Mouse (Mus musculus): ENCODE measurements around the gene Add1. TPM values are rescaled to one million over a fixed set of nuclear protein-coding genes. Genes with fewer than 3 reads are reported as not detected.

Add1 gene
- polyA plus RNA-seq, 1 experiment from 2014 or later: 69.3 TPM

DNA sequence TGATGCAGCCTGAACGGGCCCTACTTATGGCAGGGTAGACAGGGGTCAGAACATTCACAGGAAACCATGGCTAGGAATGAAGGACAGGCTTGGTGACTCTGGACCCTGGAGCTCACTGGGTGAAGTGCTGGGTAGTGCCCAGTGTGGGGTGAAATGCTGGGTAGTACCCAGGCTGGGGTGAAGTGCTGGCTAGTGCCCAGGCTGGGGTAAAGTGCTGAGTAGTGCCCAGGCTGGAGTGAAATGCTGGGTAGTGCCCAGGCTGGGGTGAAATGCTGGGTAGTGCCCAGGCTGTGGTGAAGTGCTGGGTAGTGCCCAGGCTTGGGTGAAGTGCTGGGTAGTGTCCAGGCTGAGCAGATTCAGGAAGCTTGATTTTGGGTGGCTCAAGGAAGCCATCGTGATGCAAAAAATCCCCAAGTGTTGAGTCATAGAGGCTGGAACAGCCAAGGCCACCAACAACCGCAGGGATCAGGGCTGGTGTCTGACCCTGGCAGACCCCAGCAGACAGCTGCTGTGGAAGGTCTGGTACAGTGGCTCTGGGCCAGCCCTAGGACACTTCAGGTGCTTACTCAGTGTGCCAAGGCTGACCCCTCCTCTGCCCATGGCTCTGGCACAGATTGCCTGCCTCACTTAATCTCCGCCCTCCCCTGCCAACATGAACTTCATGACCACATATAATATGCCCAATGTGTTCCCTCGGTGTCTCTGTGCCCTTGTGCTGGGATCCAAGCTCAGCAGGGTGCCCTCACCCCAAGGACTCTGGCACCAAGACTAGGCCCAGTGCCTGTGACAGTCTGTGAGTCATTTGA lies 38.5 kb upstream of the Add1 start:
- TF ChIP-seq EP300 (optimal IDR thresholded peaks at IDR 0.05) (no peak), CTCF (IDR thresholded peaks at IDR 0.05; ENCODE audit: low read depth) (no peak)
- DNase-seq (ENCODE audit: low spot score): no peak

GRCm38 (mm10) chr5:34535831-34536230 lies 37.6 kb upstream of the Add1 start:
- DNase-seq (ENCODE audit: low spot score) (no peak), ATAC-seq (ENCODE audit: low FRiP score, low TSS enrichment) (no peak)
- no peaks in the 10 kb centered on the region for H3K27me3 ChIP-seq (ENCODE audit: control insufficient read depth, insufficient read depth, low read length)
- WGBS: 86% methylated on average over 7 of the region's 7 CpGs
- no peak overlapping the region for H3K9ac ChIP-seq (ENCODE audit: low read length)
- H3K27ac ChIP-seq (replicated peaks): no peak overlapping the region
- no peaks in the 10 kb centered on the region for H3K36me3 ChIP-seq (ENCODE audit: control insufficient read depth, insufficient read depth, low read length)
- no peaks in the 10 kb centered on the region for H3K9me3 ChIP-seq (ENCODE audit: control insufficient read depth, low read length)
- no peak overlapping the region for H3K4me2 ChIP-seq (replicated peaks; ENCODE audit: low read depth)
- TF ChIP-seq EP300 (optimal IDR thresholded peaks at IDR 0.05) (no peak), CTCF (IDR thresholded peaks at IDR 0.05; ENCODE audit: low read depth) (no peak)
- no peaks in the 10 kb centered on the region; the same call in 1 of the 2 replicates for H3K4me1 ChIP-seq (replicated peaks; ENCODE audit: control insufficient read depth, insufficient read depth)
- no peak overlapping the region for H3K4me3 ChIP-seq (ENCODE audit: low read depth, low read length)

More for the DNA sequence above, 38.5 kb upstream of the Add1 start:
- ATAC-seq (ENCODE audit: low FRiP score, low TSS enrichment): peak; percentile 11; the same call in 1 of the 2 replicates
- no peaks in the 10 kb centered on the region; the same call in 1 of the 2 replicates for H3K4me1 ChIP-seq (replicated peaks; ENCODE audit: control insufficient read depth, insufficient read depth)
- no peak overlapping the region for H3K4me2 ChIP-seq (replicated peaks; ENCODE audit: low read depth)
- H3K27me3 ChIP-seq (ENCODE audit: control insufficient read depth, insufficient read depth, low read length): no peaks in the 10 kb centered on the region
- no peaks in the 10 kb centered on the region for H3K9me3 ChIP-seq (ENCODE audit: control insufficient read depth, low read length)
- H3K36me3 ChIP-seq (ENCODE audit: control insufficient read depth, insufficient read depth, low read length): no peaks in the 10 kb centered on the region
- H3K27ac ChIP-seq (replicated peaks): peak overlapping the region; percentile 49; the same call in 1 of the 2 replicates
- no peak overlapping the region for H3K4me3 ChIP-seq (ENCODE audit: low read depth, low read length)
- WGBS: 60% methylated on average over 5 of the region's 5 CpGs
- no peak overlapping the region for H3K9ac ChIP-seq (ENCODE audit: low read length)

- 72% methylated on average over 7 of the region's 7 CpGs for WGBS
- no peak for ATAC-seq (ENCODE audit: low FRiP score, low TSS enrichment)
- no peak overlapping the region for H3K9ac ChIP-seq (ENCODE audit: low read length)
These were observed 35.4 kb upstream of the Add1 start for GRCm38 (mm10) chr5:34538079-34538478.

GRCm38 (mm10) chr5:34538527-34538926 lies 34.9 kb upstream of the Add1 start:
- TF ChIP-seq EP300 (optimal IDR thresholded peaks at IDR 0.05) (no peak), CTCF (IDR thresholded peaks at IDR 0.05; ENCODE audit: low read depth) (peak; percentile 62)
- Histone ChIP-seq H3K4me2 (replicated peaks; ENCODE audit: low read depth) (no peak overlapping the region), H3K27ac (replicated peaks) (no peak overlapping the region), H3K9ac (ENCODE audit: low read length) (no peak overlapping the region), H3K27me3 (ENCODE audit: control insufficient read depth, insufficient read depth, low read length) (no peaks in the 10 kb centered on the region), H3K9me3 (ENCODE audit: control insufficient read depth, low read length) (no peaks in the 10 kb centered on the region), H3K4me1 (replicated peaks; ENCODE audit: control insufficient read depth, insufficient read depth) (no peaks in the 10 kb centered on the region), H3K36me3 (ENCODE audit: control insufficient read depth, insufficient read depth, low read length) (no peaks in the 10 kb centered on the region), H3K4me3 (ENCODE audit: low read depth, low read length) (no peak overlapping the region)
- 33% methylated on average over 5 of the region's 5 CpGs for WGBS
- DNase-seq (ENCODE audit: low spot score) (peak; percentile 35), ATAC-seq (ENCODE audit: low FRiP score, low TSS enrichment) (0 out of 2 replicates have a peak, but pooled peaks have one; percentile 33)

More at GRCm38 (mm10) chr5:34538079-34538478, 35.4 kb upstream of the Add1 start:
- no peak for DNase-seq (ENCODE audit: low spot score)
- no peak for TF ChIP-seq EP300 (optimal IDR thresholded peaks at IDR 0.05)
- no peak for TF ChIP-seq CTCF (IDR thresholded peaks at IDR 0.05; ENCODE audit: low read depth)
- Histone ChIP-seq H3K4me1 (replicated peaks; ENCODE audit: control insufficient read depth, insufficient read depth) (no peaks in the 10 kb centered on the region), H3K27ac (replicated peaks) (no peak overlapping the region), H3K9me3 (ENCODE audit: control insufficient read depth, low read length) (no peaks in the 10 kb centered on the region), H3K36me3 (ENCODE audit: control insufficient read depth, insufficient read depth, low read length) (no peaks in the 10 kb centered on the region), H3K4me3 (ENCODE audit: low read depth, low read length) (no peak overlapping the region), H3K27me3 (ENCODE audit: control insufficient read depth, insufficient read depth, low read length) (no peaks in the 10 kb centered on the region), H3K4me2 (replicated peaks; ENCODE audit: low read depth) (no peak overlapping the region)

- DNase-seq (ENCODE audit: low spot score) (no peak), ATAC-seq (ENCODE audit: low FRiP score, low TSS enrichment) (no peak)
- TF ChIP-seq CTCF (IDR thresholded peaks at IDR 0.05; ENCODE audit: low read depth) (no peak), EP300 (optimal IDR thresholded peaks at IDR 0.05) (no peak)
- 86% methylated on average over 2 of the region's 2 CpGs for WGBS
- Histone ChIP-seq H3K27ac (replicated peaks) (no peak overlapping the region), H3K4me2 (replicated peaks; ENCODE audit: low read depth) (no peak overlapping the region), H3K9me3 (ENCODE audit: control insufficient read depth, low read length) (no peaks in the 10 kb centered on the region), H3K4me3 (ENCODE audit: low read depth, low read length) (no peak overlapping the region), H3K36me3 (ENCODE audit: control insufficient read depth, insufficient read depth, low read length) (no peaks in the 10 kb centered on the region), H3K27me3 (ENCODE audit: control insufficient read depth, insufficient read depth, low read length) (no peaks in the 10 kb centered on the region), H3K9ac (ENCODE audit: low read length) (no peak overlapping the region), H3K4me1 (replicated peaks; ENCODE audit: control insufficient read depth, insufficient read depth) (no peaks in the 10 kb centered on the region)
These were observed 34.3 kb upstream of the Add1 start for GRCm38 (mm10) chr5:34539121-34539520.

DNA sequence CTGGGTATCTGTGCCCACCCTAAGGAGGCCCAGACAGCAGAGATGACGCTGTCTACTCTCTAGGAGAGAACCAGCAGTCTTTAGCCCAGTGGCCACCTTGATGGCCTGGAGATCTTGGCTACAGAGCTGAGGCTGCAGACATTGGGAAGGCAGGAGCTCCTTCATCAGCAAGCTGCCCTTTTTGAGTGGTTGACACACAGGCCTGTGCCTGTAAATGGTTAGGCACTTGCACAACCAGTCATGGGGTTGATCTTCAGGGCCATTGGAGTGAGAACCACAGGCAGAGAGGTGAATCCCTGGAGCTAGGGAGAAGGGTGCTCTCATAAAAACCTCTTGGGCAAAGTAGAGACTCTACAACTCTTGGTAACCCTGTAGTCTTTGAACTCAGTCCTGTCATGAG lies 31.3 kb upstream of the Add1 start:
- Histone ChIP-seq H3K9me3 (ENCODE audit: control insufficient read depth, low read length) (no peaks in the 10 kb centered on the region), H3K4me1 (replicated peaks; ENCODE audit: control insufficient read depth, insufficient read depth) (no peaks in the 10 kb centered on the region), H3K4me2 (replicated peaks; ENCODE audit: low read depth) (no peak overlapping the region), H3K36me3 (ENCODE audit: control insufficient read depth, insufficient read depth, low read length) (no peaks in the 10 kb centered on the region), H3K27ac (replicated peaks) (no peak overlapping the region), H3K4me3 (ENCODE audit: low read depth, low read length) (no peak overlapping the region), H3K9ac (ENCODE audit: low read length) (no peak overlapping the region), H3K27me3 (ENCODE audit: control insufficient read depth, insufficient read depth, low read length) (no peaks in the 10 kb centered on the region)
- DNase-seq (ENCODE audit: low spot score): no peak
- TF ChIP-seq EP300 (optimal IDR thresholded peaks at IDR 0.05): no peak
- no peak for TF ChIP-seq CTCF (IDR thresholded peaks at IDR 0.05; ENCODE audit: low read depth)
- WGBS: 67% methylated on average over 1 of the region's 1 CpGs
- ATAC-seq (ENCODE audit: low FRiP score, low TSS enrichment): no peak

Data from stomach, postnatal 0 days (tissue).